22 mouse cellular contexts compared by ENCODE assay signal in the genomic region with DNA sequence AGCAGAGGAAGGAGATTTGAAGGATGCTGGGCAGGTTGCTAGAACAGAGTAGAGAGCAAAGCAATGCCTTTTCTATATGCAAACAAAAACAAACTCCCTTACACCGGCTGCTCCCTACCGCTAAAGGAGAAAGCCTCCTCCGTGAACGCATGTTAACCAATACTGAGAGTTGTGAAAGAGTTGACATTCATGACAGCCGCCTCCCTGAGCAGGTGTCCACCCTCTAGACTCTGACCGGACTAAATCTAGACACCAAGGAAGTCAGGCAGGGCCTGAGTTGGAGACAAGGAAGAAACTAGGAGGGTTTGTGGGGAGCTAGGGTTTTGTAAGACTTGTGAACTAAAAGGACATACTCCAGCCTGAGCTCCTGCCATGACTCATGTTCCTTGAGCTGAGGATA. TPM values are rescaled to one million over a fixed set of nuclear protein-coding genes. Genes with fewer than 3 reads are reported as not detected.
"Had no signal": no experiment of that assay in that cellular context is flagged by ENCODE, and none has a peak within 500 bp of the region (broad histone marks: within the 10 kb centered on the region; RNA-seq: fewer than 3 reads in every experiment).

No protein-coding gene starts in this region.

- H3K27me3 ChIP-seq: limb, embryonic 13.5 days; midbrain, embryonic 12.5 days; midbrain, embryonic 15.5 days; neural tube, embryonic 13.5 days had no signal

- DNase-seq: kidney, adult 18-20 months; kidney, adult 9 months; kidney, postnatal 14 days; kidney, postnatal 4 days; layer of hippocampus, adult 9-11 months; liver; lung, embryonic 14.5 days; right cerebral cortex, postnatal 4 days; thymus, postnatal 25 days had no signal

- H3K4me3 ChIP-seq: limb, embryonic 10.5 days; limb, embryonic 13.5 days; liver, embryonic 15.5 days; midbrain, embryonic 12.5 days; midbrain, embryonic 15.5 days; myocyte; neural tube, embryonic 13.5 days had no signal

- H3K9me3 ChIP-seq: limb, embryonic 10.5 days; limb, embryonic 13.5 days; liver, embryonic 15.5 days; midbrain, embryonic 12.5 days; midbrain, embryonic 15.5 days; neural tube, embryonic 13.5 days had no signal

- ATAC-seq: hindbrain, postnatal 0 days; inflammation-experienced regulatory T-cells, adult 6 months; lung, postnatal 0 days; midbrain, embryonic 15.5 days had no signal

- H3K27ac ChIP-seq: hindbrain, postnatal 0 days; limb, embryonic 10.5 days; limb, embryonic 13.5 days; liver, embryonic 15.5 days; macrophage; midbrain, embryonic 12.5 days; midbrain, embryonic 15.5 days; neural tube, embryonic 13.5 days had no signal

- H3K4me1 ChIP-seq: limb, embryonic 13.5 days; midbrain, embryonic 12.5 days; midbrain, embryonic 15.5 days; neural tube, embryonic 13.5 days had no signal

- H3K4me2 ChIP-seq: limb, embryonic 13.5 days; liver, embryonic 15.5 days; lung, embryonic 14.5 days; midbrain, embryonic 12.5 days; midbrain, embryonic 15.5 days; neural tube, embryonic 13.5 days had no signal

- H3K9ac ChIP-seq: limb, embryonic 13.5 days; liver, embryonic 15.5 days; lung, embryonic 14.5 days; midbrain, embryonic 12.5 days; midbrain, embryonic 15.5 days; neural tube, embryonic 13.5 days had no signal

- H3K36me3 ChIP-seq: limb, embryonic 10.5 days; limb, embryonic 13.5 days; liver, embryonic 15.5 days; midbrain, embryonic 12.5 days; midbrain, embryonic 15.5 days; neural tube, embryonic 13.5 days had no signal

RNA-seq across cellular contexts. Expression of gene Ptk6, which starts 0.3 kb away (rescaled TPM):
- polyA plus RNA-seq: hindbrain, postnatal 0 days; kidney, embryonic 16.5 days; limb, embryonic 10.5 days; limb, embryonic 13.5 days; lung, embryonic 14.5 days; macrophage; midbrain, embryonic 12.5 days; midbrain, embryonic 15.5 days; neural tube, embryonic 13.5 days; stomach, embryonic 14.5 days had no signal

RNA-seq across cellular contexts. Expression of gene Srms, which starts 10.1 kb away (rescaled TPM):
- polyA plus RNA-seq: macrophage; myocyte; stomach, embryonic 14.5 days had no signal

RNA-seq across cellular contexts. Expression of gene Fndc11, which starts 16.9 kb away (rescaled TPM):
- polyA plus RNA-seq: macrophage; myocyte; neural tube, embryonic 13.5 days had no signal
